Mouse (Mus musculus) midbrain, embryonic 14.5 days (tissue): ENCODE data around the gene Thsd7a. TPM values are rescaled to one million over a fixed set of nuclear protein-coding genes. Genes with fewer than 3 reads are reported as not detected.

ENCODE experiments used
- ATAC-seq: fragments of 200-750 bp; cut with Nextera tagmentation; 2 replicates; pipeline ENCODE4 v1.8.0; 2017; ENCODE audit warnings: moderate number of reproducible peaks, moderate library complexity; ENCODE audit not compliant: low FRiP score, low TSS enrichment
- DNase-seq: peaks from one replicate; pipeline ENCODE4 v3.0.0-alpha.2; 2015
- H3K27ac ChIP-seq: fragments of 300-500 bp; sonication (generic); replicated peaks from 2 replicates; pipeline ENCODE4 v1.5.1; 2014; ENCODE audit warnings: mild to moderate bottlenecking, low read depth, low read length, moderate library complexity
- H3K27me3 ChIP-seq: fragments of 300-500 bp; sonication (generic); 2 replicates; pipeline ENCODE4 v1.6.1; 2014; ENCODE audit warnings: low read length, control low read depth, mixed read lengths; ENCODE audit not compliant: control insufficient read depth, insufficient read depth
- H3K36me3 ChIP-seq: fragments of 300-500 bp; sonication (generic); 2 replicates; pipeline ENCODE4 v1.6.1; 2014; ENCODE audit warnings: low read length, control low read depth; ENCODE audit not compliant: control insufficient read depth, insufficient read depth
- H3K4me1 ChIP-seq: fragments of 300-500 bp; sonication (generic); 2 replicates; pipeline ENCODE4 v1.6.1; 2014; ENCODE audit warnings: mild to moderate bottlenecking, antibody characterized with exemption, low read length, control low read depth; ENCODE audit not compliant: control insufficient read depth, insufficient read depth
- H3K4me2 ChIP-seq: fragments of 300-500 bp; sonication (generic); 2 replicates; pipeline ENCODE4 v1.6.1; 2014; ENCODE audit warnings: mild to moderate bottlenecking, low read length, moderate library complexity
- H3K4me3 ChIP-seq: fragments of 300-500 bp; sonication (generic); replicated peaks from 2 replicates; pipeline ENCODE4 v1.5.1; 2014; ENCODE audit warnings: low read depth, low read length
- H3K9ac ChIP-seq: fragments of 300-500 bp; sonication (generic); replicated peaks from 2 replicates; pipeline ENCODE4 v1.6.1; 2014; ENCODE audit warnings: mild to moderate bottlenecking, low read length, moderate library complexity
- H3K9me3 ChIP-seq: fragments of 300-500 bp; sonication (generic); 2 replicates; pipeline ENCODE4 v1.6.1; 2016; ENCODE audit warnings: low read length, control low read depth, mixed read lengths; ENCODE audit not compliant: control insufficient read depth
- WGBS: fragments of 180-500 bp; shearing (Covaris S2); extraction: QIAGEN DNeasy Blood & Tissue Kit; methylation state at CpG from one replicate; pipeline ENCODE4 v1.1.7; 2014; 5-methylcytosine and 5-hydroxymethylcytosine counted together
- polyA plus RNA-seq: library from polyadenylated mRNA; unstranded; fragments of >200 nt; fragmentation: Nextera tagmentation; extraction: Ambion mirVana; gene quantifications from 2 replicates; pipeline ENCODE4 v1.2.1, GENCODE M21; 2014

Thsd7a gene
- polyA plus RNA-seq, 1 experiment from 2014 or later, result 47.6 TPM

DNA sequence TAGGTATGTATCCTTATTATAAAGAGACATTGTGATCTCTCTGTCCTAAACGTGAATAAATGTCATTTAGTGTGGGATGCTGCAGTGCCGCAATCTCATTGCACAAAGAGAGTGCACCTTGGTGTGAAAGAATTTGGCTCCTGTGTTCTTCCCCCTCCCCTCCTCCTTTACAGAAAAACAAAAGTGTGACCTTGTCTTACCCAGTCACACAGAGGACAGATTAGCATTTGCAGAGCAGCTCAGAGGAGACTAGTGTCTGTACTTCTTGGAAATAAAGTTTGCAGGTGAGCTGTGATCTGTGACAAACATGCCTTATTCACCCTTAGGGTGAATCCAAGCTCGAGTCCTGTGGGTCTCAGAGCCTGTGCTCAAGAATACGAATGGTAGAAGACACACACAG is 332.2 kb downstream of the Thsd7a start:
- DNase-seq, result no peak
- H3K4me2 ChIP-seq, result no peak overlapping the region
- H3K27me3 ChIP-seq, result no peaks in the 10 kb centered on the region
- no peak for ATAC-seq
- 52% methylated on average over 4 of the region's 4 CpGs for WGBS
- H3K4me1 ChIP-seq, result no peaks in the 10 kb centered on the region
- H3K36me3 ChIP-seq, result no peaks in the 10 kb centered on the region
- H3K9me3 ChIP-seq, result no peaks in the 10 kb centered on the region
- no peak overlapping the region for H3K4me3 ChIP-seq
- H3K27ac ChIP-seq, result no peak overlapping the region
- no peak overlapping the region for H3K9ac ChIP-seq

GRCm38 (mm10) chr6:12404441-12404840 is 344.8 kb downstream of the Thsd7a start:
- 70% methylated on average over 2 of the region's 2 CpGs for WGBS
- no peak overlapping the region for H3K27ac ChIP-seq
- ATAC-seq (no peak), DNase-seq (peak; percentile 25)
- H3K9me3 ChIP-seq, result no peaks in the 10 kb centered on the region
- H3K4me1 ChIP-seq, result no peaks in the 10 kb centered on the region
- H3K27me3 ChIP-seq, result no peaks in the 10 kb centered on the region
- no peak overlapping the region for H3K4me2 ChIP-seq
- H3K36me3 ChIP-seq, result no peaks in the 10 kb centered on the region; the same call in 1 of the 2 replicates
- H3K9ac ChIP-seq, result no peak overlapping the region
- no peak overlapping the region for H3K4me3 ChIP-seq

GRCm38 (mm10) chr6:12402996-12403395 is 346.2 kb downstream of the Thsd7a start:
- Histone ChIP-seq H3K36me3 (no peaks in the 10 kb centered on the region), H3K4me2 (no peak overlapping the region), H3K9ac (no peak overlapping the region), H3K9me3 (no peaks in the 10 kb centered on the region), H3K27me3 (no peaks in the 10 kb centered on the region), H3K4me1 (no peaks in the 10 kb centered on the region), H3K4me3 (no peak overlapping the region), H3K27ac (no peak overlapping the region)
- DNase-seq, result no peak
- ATAC-seq, result no peak
- WGBS, result 98% methylated on average over 1 of the region's 1 CpGs

GRCm38 (mm10) chr6:12397776-12398522 is 351.3 kb downstream of the Thsd7a start:
- Histone ChIP-seq H3K4me1 (no peaks in the 10 kb centered on the region), H3K27ac (0 out of 2 replicates have a peak overlapping the region, but pooled peaks have one; percentile 8), H3K27me3 (no peaks in the 10 kb centered on the region), H3K4me3 (no peak overlapping the region), H3K36me3 (no peaks in the 10 kb centered on the region), H3K9ac (no peak overlapping the region), H3K4me2 (no peak overlapping the region), H3K9me3 (no peaks in the 10 kb centered on the region)
- ATAC-seq, result no peak
- WGBS, result 90% methylated on average over 8 of the region's 8 CpGs
- DNase-seq, result no peak

DNA sequence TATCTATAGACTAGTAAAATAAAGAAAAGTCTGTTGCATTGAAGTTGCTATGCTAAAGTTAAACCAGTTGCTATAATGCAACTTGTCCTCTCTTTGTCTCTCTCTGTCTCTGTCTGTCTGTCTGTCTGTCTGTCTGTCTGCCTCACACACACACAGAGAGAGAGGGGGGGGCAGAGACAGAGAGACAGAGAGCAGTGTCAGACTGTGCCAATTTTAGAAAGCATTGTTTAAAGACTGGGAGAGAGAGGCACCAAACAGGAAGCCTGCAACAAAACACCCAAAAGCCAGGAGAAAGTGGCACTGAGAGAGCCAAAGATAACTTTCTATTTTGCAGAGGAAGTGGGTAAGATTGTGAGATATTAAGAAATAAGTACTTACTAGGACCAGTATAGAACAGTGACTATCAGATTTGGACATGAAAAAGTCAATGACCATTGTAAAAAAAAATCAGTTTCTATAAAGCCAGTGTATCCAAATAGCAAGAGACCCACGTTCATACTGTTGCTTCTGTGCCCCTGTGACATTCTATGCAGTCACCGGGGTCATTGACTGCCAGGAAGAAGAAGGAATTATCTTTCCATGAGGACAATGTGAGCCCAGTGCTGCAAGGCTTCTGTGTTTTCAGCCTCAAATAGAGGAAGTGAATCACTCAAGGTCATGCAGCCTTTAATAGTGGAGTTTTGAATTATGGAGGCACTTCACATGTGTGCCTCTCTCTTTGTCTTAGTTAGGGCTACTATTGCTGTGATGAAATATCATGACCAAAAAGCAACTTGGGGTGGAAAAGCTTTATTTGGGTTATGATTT is 355.4 kb downstream of the Thsd7a start:
- H3K4me2 ChIP-seq, result no peak overlapping the region
- no peaks in the 10 kb centered on the region for H3K27me3 ChIP-seq
- no peak overlapping the region for H3K4me3 ChIP-seq
- no peaks in the 10 kb centered on the region for H3K9me3 ChIP-seq
- no peak for DNase-seq
- ATAC-seq, result no peak
- H3K27ac ChIP-seq, result no peak overlapping the region
- H3K4me1 ChIP-seq, result no peaks in the 10 kb centered on the region
- 77% methylated on average over 2 of the region's 2 CpGs for WGBS
- H3K36me3 ChIP-seq, result no peaks in the 10 kb centered on the region
- no peak overlapping the region for H3K9ac ChIP-seq

DNA sequence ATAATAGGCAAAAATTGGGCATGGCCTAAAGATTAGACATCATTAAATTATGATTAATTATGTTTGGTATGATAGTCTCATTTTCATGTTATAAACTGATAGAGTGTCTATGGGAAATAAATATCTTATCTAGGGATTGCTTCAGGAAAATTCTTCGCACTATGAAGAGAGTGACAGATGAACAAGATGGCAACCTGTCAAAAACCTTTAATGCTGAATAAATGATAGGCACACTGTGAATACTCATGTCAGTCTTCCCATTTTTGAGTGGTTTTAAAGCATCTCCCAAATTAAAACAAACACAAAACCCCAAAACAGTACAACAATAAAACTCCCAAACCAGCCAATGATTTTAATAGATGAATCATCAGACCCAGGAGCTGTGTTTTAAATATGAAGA is 362.5 kb downstream of the Thsd7a start:
- no peak overlapping the region for H3K27ac ChIP-seq
- H3K4me2 ChIP-seq, result no peak overlapping the region
- ATAC-seq (no peak), DNase-seq (no peak)
- H3K36me3 ChIP-seq, result no peaks in the 10 kb centered on the region
- H3K9me3 ChIP-seq, result no peaks in the 10 kb centered on the region
- WGBS, result 86% methylated on average over 1 of the region's 1 CpGs
- H3K9ac ChIP-seq, result no peak overlapping the region
- H3K4me3 ChIP-seq, result no peak overlapping the region
- H3K27me3 ChIP-seq, result no peaks in the 10 kb centered on the region
- no peaks in the 10 kb centered on the region for H3K4me1 ChIP-seq

GRCm38 (mm10) chr6:12385591-12385990 is 363.6 kb downstream of the Thsd7a start:
- no peaks in the 10 kb centered on the region for H3K27me3 ChIP-seq
- no peaks in the 10 kb centered on the region for H3K4me1 ChIP-seq
- no peaks in the 10 kb centered on the region for H3K36me3 ChIP-seq
- 90% methylated on average over 3 of the region's 3 CpGs for WGBS
- no peaks in the 10 kb centered on the region for H3K9me3 ChIP-seq
- DNase-seq, result no peak
- no peak overlapping the region for H3K4me2 ChIP-seq
- no peak overlapping the region for H3K27ac ChIP-seq
- ATAC-seq, result no peak
- H3K9ac ChIP-seq, result no peak overlapping the region
- H3K4me3 ChIP-seq, result no peak overlapping the region

GRCm38 (mm10) chr6:12381136-12381778 is 368.0 kb downstream of the Thsd7a start:
- H3K27ac ChIP-seq, result no peak overlapping the region
- WGBS, result 74% methylated on average over 6 of the region's 6 CpGs
- H3K4me2 ChIP-seq, result no peak overlapping the region

More at GRCm38 (mm10) chr6:12381136-12381778, 368.0 kb downstream of the Thsd7a start:
- H3K9me3 ChIP-seq, result no peaks in the 10 kb centered on the region
- peak; percentile 66 for ATAC-seq
- no peak overlapping the region for H3K9ac ChIP-seq
- H3K4me1 ChIP-seq, result no peaks in the 10 kb centered on the region
- H3K4me3 ChIP-seq, result no peak overlapping the region
- peak; percentile 75 for DNase-seq
- H3K36me3 ChIP-seq, result peaks cover 14% of the 10 kb centered on the region; the same call in 1 of the 2 replicates
- H3K27me3 ChIP-seq, result no peaks in the 10 kb centered on the region
